Mouse (Mus musculus) lung, postnatal 0 days (tissue): ENCODE measurements at regions not wholly inside any gene's neighbourhood (a gene's known extent, or its start where the extent isn't known, plus 50 kb on each side); places are given as distances from the start of the nearest gene placed in this dataset.

ENCODE experiments used
- ATAC-seq: fragments of 200-750 bp; cut with Nextera tagmentation; 2 replicates; pipeline ENCODE4 v1.8.0; 2017; ENCODE audit warnings: moderate library complexity
- DNase-seq: peaks from one replicate; pipeline ENCODE4 v3.0.0-alpha.2; 2016; ENCODE audit warnings: low spot score
- H3K27ac ChIP-seq: fragments of 300-500 bp; sonication (generic); 2 replicates; pipeline ENCODE4 v1.5.1; 2014; ENCODE audit warnings: antibody characterized with exemption, mild to moderate bottlenecking, low read length, mixed read lengths
- H3K27me3 ChIP-seq: fragments of 300-500 bp; sonication (generic); replicated peaks from 2 replicates; pipeline ENCODE4 v1.6.1; 2014; ENCODE audit warnings: low read length, mixed read lengths; ENCODE audit not compliant: insufficient read depth
- H3K36me3 ChIP-seq: fragments of 300-500 bp; sonication (generic); 2 replicates; pipeline ENCODE4 v1.6.1; 2014; ENCODE audit warnings: low read length, mixed read lengths; ENCODE audit not compliant: insufficient read depth
- H3K4me1 ChIP-seq: fragments of 300-500 bp; sonication (generic); 2 replicates; pipeline ENCODE4 v1.6.1; 2014; ENCODE audit warnings: antibody characterized with exemption, low read depth, low read length, mixed read lengths; ENCODE audit not compliant: insufficient read depth
- H3K4me2 ChIP-seq: fragments of 300-500 bp; sonication (generic); replicated peaks from 2 replicates; pipeline ENCODE4 v1.6.1; 2014; ENCODE audit warnings: low read depth, mild to moderate bottlenecking, low read length, moderate library complexity, mixed read lengths
- H3K4me3 ChIP-seq: fragments of 300-500 bp; sonication (generic); 2 replicates; pipeline ENCODE4 v1.5.1; 2014; ENCODE audit warnings: low read depth, low read length
- H3K9ac ChIP-seq: fragments of 300-500 bp; sonication (generic); replicated peaks from 2 replicates; pipeline ENCODE4 v1.6.1; 2014; ENCODE audit warnings: low read depth, mild to moderate bottlenecking
- H3K9me3 ChIP-seq: fragments of 300-500 bp; sonication (generic); 2 replicates; pipeline ENCODE4 v1.6.1; 2016; ENCODE audit warnings: low read length, mixed read lengths
- CTCF ChIP-seq: IDR thresholded peaks from 2 replicates; pipeline ENCODE4 v1.5.1; 2016; ENCODE audit warnings: antibody characterized with exemption, mild to moderate bottlenecking
- EP300 ChIP-seq: IDR thresholded peaks from 2 replicates; pipeline ENCODE4 v1.6.1; 2016; ENCODE audit warnings: antibody characterized with exemption, mild to moderate bottlenecking, control low read depth
- WGBS: fragments of 180-500 bp; shearing (Covaris S2); extraction: QIAGEN DNeasy Blood & Tissue Kit; methylation state at CpG from one replicate; pipeline ENCODE4 v1.1.7; 2014; 5-methylcytosine and 5-hydroxymethylcytosine counted together

DNA sequence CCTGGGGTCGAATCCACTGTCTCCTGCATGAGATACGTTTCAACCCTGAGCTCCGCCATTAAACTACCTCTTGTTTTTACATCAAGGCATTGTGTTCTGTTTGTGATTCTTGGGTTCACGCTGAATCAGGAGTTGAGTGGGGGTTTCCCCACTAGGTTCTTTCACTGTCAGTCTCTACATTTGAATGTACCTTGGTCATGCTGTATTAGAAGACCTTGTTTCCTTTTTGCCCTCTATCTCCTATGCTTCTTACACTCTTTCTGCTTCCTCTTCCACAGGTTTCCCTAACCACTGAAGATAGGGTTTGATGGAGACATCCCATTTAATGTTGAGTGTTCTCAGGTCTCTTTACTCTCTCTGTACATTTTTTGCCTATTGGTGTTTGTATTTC lies 726.0 kb upstream of the Fat3 start:
- 57% methylated on average over 4 of the region's 4 CpGs for WGBS
- ATAC-seq (no peak), DNase-seq (no peak)
- no peaks in the 10 kb centered on the region for H3K36me3 ChIP-seq
- no peak overlapping the region for H3K4me2 ChIP-seq
- no peak overlapping the region for H3K4me3 ChIP-seq
- no peaks in the 10 kb centered on the region for H3K4me1 ChIP-seq
- no peak overlapping the region for H3K27ac ChIP-seq
- TF ChIP-seq EP300 (no peak), CTCF (no peak)
- no peaks in the 10 kb centered on the region for H3K9me3 ChIP-seq
- no peaks in the 10 kb centered on the region for H3K27me3 ChIP-seq
- H3K9ac ChIP-seq, result no peak overlapping the region

DNA sequence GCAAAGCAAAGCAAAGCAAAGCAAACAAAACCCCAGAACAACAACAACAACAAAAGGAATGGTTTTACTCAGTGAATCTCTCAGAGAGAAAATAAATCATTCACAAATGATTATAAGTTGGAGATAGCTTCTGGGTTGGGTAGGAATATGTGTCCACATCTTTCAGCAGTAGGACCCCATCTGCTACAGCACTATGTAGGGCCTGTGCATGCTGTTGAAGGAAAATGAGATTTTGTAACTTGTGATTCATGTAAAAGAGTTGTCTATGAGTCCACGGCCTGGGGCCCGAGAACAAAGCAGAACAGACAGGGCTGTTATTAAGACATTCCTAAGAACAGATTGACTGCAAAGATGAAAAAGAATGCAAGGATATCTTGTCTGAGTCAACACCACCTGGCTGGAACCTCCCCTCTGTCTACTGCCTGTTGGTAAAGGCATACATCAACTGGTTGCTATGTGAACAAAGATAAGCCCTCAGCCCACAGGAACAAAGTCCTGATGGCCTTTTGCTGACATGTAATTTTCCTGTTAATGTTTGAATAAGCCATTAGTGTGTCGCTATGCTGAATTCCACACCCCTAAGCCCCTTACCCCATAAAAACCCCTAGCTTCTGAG lies 725.5 kb upstream of the Fat3 start:
- ATAC-seq (no peak), DNase-seq (no peak)
- no peak for TF ChIP-seq CTCF
- TF ChIP-seq EP300, result no peak
- H3K9ac ChIP-seq, result no peak overlapping the region
- no peaks in the 10 kb centered on the region for H3K27me3 ChIP-seq
- no peaks in the 10 kb centered on the region for H3K36me3 ChIP-seq
- no peak overlapping the region for H3K27ac ChIP-seq
- no peaks in the 10 kb centered on the region for H3K4me1 ChIP-seq
- H3K9me3 ChIP-seq, result no peaks in the 10 kb centered on the region
- H3K4me3 ChIP-seq, result no peak overlapping the region
- no peak overlapping the region for H3K4me2 ChIP-seq
- 44% methylated on average over 3 of the region's 3 CpGs for WGBS

- Histone ChIP-seq H3K36me3 (no peaks in the 10 kb centered on the region), H3K4me1 (no peaks in the 10 kb centered on the region), H3K9ac (no peak overlapping the region), H3K4me3 (no peak overlapping the region), H3K27me3 (no peaks in the 10 kb centered on the region), H3K4me2 (no peak overlapping the region), H3K27ac (no peak overlapping the region), H3K9me3 (no peaks in the 10 kb centered on the region)
- DNase-seq, result no peak
- TF ChIP-seq EP300 (no peak), CTCF (no peak)
- no peak for ATAC-seq
Measured at GRCm38 (mm10) chr9:17195339-17195738, 694.3 kb upstream of the Fat3 start.

GRCm38 (mm10) chr9:17189552-17189951 lies 688.5 kb upstream of the Fat3 start:
- H3K9me3 ChIP-seq, result no peaks in the 10 kb centered on the region

GRCm38 (mm10) chr9:17168193-17168592 lies 667.1 kb upstream of the Fat3 start:
- Histone ChIP-seq H3K36me3 (no peaks in the 10 kb centered on the region), H3K27ac (no peak overlapping the region), H3K4me1 (no peaks in the 10 kb centered on the region), H3K4me2 (no peak overlapping the region), H3K4me3 (no peak overlapping the region), H3K9ac (no peak overlapping the region), H3K9me3 (no peaks in the 10 kb centered on the region), H3K27me3 (no peaks in the 10 kb centered on the region)
- WGBS, result 75% methylated on average over 1 of the region's 1 CpGs
- DNase-seq, result no peak
- TF ChIP-seq CTCF (no peak), EP300 (no peak)
- no peak for ATAC-seq

More at GRCm38 (mm10) chr9:17189552-17189951, 688.5 kb upstream of the Fat3 start:
- WGBS, result 71% methylated on average over 2 of the region's 2 CpGs
- Histone ChIP-seq H3K9ac (no peak overlapping the region), H3K27me3 (no peaks in the 10 kb centered on the region), H3K36me3 (no peaks in the 10 kb centered on the region), H3K4me2 (no peak overlapping the region), H3K4me3 (no peak overlapping the region), H3K4me1 (no peaks in the 10 kb centered on the region), H3K27ac (no peak overlapping the region)
- no peak for DNase-seq
- no peak for TF ChIP-seq CTCF
- TF ChIP-seq EP300, result no peak
- no peak for ATAC-seq

- DNase-seq, result no peak
Measured at GRCm38 (mm10) chr9:17166331-17166730, 665.2 kb upstream of the Fat3 start.

More at GRCm38 (mm10) chr9:17166331-17166730, 665.2 kb upstream of the Fat3 start:
- WGBS, result 72% methylated on average over 1 of the region's 1 CpGs
- no peak for ATAC-seq
- no peaks in the 10 kb centered on the region for H3K4me1 ChIP-seq
- H3K4me2 ChIP-seq, result no peak overlapping the region
- no peak overlapping the region for H3K27ac ChIP-seq
- no peaks in the 10 kb centered on the region for H3K36me3 ChIP-seq
- H3K4me3 ChIP-seq, result no peak overlapping the region
- no peaks in the 10 kb centered on the region for H3K27me3 ChIP-seq
- no peak for TF ChIP-seq EP300
- TF ChIP-seq CTCF, result no peak
- H3K9me3 ChIP-seq, result no peaks in the 10 kb centered on the region
- no peak overlapping the region for H3K9ac ChIP-seq
